Mouse (Mus musculus): ENCODE measurements around the gene Nodal.

Gene Nodal

GRCm38 (mm10) chr10:61417672-61418071 lies at the start of gene Nodal:
Nodal (plus strand) TSS chr10:61417972.
- DNase-seq (ENCODE audit: low spot score in 2 of 2), result no peak

GRCm38 (mm10) chr10:61369755-61370154 lies 48.0 kb upstream of the Nodal start:
- DNase-seq (ENCODE audit: low spot score in 2 of 2), result no peak

- DNase-seq (ENCODE audit: low spot score in 2 of 2), result no peak
These were observed 47.3 kb upstream of the Nodal start for GRCm38 (mm10) chr10:61370273-61370979.

GRCm38 (mm10) chr10:61371884-61372584 lies 45.7 kb upstream of the Nodal start:
- DNase-seq (ENCODE audit: low spot score in 2 of 2), result no peak

- no peak for DNase-seq (ENCODE audit: low spot score in 2 of 2)
These were observed 45.2 kb upstream of the Nodal start for GRCm38 (mm10) chr10:61372585-61372923.

- DNase-seq (ENCODE audit: low spot score in 2 of 2), result no peak
These were observed 43.7 kb upstream of the Nodal start for GRCm38 (mm10) chr10:61374076-61374475.

- DNase-seq (ENCODE audit: low spot score in 2 of 2), result no peak
These were observed 42.8 kb upstream of the Nodal start for GRCm38 (mm10) chr10:61374771-61375481.

- DNase-seq (ENCODE audit: low spot score in 2 of 2), result no peak
These were observed 39.7 kb upstream of the Nodal start for GRCm38 (mm10) chr10:61378050-61378449.

GRCm38 (mm10) chr10:61378698-61379097 lies 39.1 kb upstream of the Nodal start:
- DNase-seq (ENCODE audit: low spot score in 2 of 2), result no peak

GRCm38 (mm10) chr10:61379340-61380040 lies 38.3 kb upstream of the Nodal start:
- no peak for DNase-seq (ENCODE audit: low spot score in 2 of 2)

- no peak for DNase-seq (ENCODE audit: low spot score in 2 of 2)
These were observed 37.6 kb upstream of the Nodal start for GRCm38 (mm10) chr10:61380186-61380585.

GRCm38 (mm10) chr10:61381823-61382222 lies 35.9 kb upstream of the Nodal start:
- no peak for DNase-seq (ENCODE audit: low spot score in 2 of 2)

GRCm38 (mm10) chr10:61382281-61382731 lies 35.5 kb upstream of the Nodal start:
- DNase-seq (ENCODE audit: low spot score in 2 of 2), result no peak

GRCm38 (mm10) chr10:61383021-61383714 lies 34.6 kb upstream of the Nodal start, which contains the start of gene Pald1:
Pald1 (minus strand) TSS chr10:61383530.
- peak; percentile 30 to 49 for DNase-seq (ENCODE audit: low spot score in 2 of 2)

- DNase-seq (ENCODE audit: low spot score in 2 of 2), result peak in 1 of 2 experiments; percentile 32
These were observed 34.1 kb upstream of the Nodal start for GRCm38 (mm10) chr10:61383715-61384047.

- no peak for DNase-seq (ENCODE audit: low spot score in 2 of 2)
These were observed 32.6 kb upstream of the Nodal start for GRCm38 (mm10) chr10:61385174-61385573.

GRCm38 (mm10) chr10:61386284-61386683 lies 31.5 kb upstream of the Nodal start:
- no peak for DNase-seq (ENCODE audit: low spot score in 2 of 2)

GRCm38 (mm10) chr10:61389020-61389419 lies 28.8 kb upstream of the Nodal start:
- no peak for DNase-seq (ENCODE audit: low spot score in 2 of 2)

- no peak for DNase-seq (ENCODE audit: low spot score in 2 of 2)
These were observed 27.6 kb upstream of the Nodal start for GRCm38 (mm10) chr10:61390148-61390547.

GRCm38 (mm10) chr10:61392584-61392983 lies 25.2 kb upstream of the Nodal start:
- no peak for DNase-seq (ENCODE audit: low spot score in 2 of 2)

- no peak for DNase-seq (ENCODE audit: low spot score in 2 of 2)
These were observed 23.2 kb upstream of the Nodal start for GRCm38 (mm10) chr10:61394476-61395136.

Data from right cerebral cortex, adult 2 months (tissue).